Mouse (Mus musculus): Measurements from ENCODE around the gene Baiap3. TPM values are rescaled to one million over a fixed set of nuclear protein-coding genes. Genes with fewer than 3 reads are reported as not detected.

Gene Baiap3
- polyA plus RNA-seq (2012; ENCODE audit: insufficient read depth, insufficient read length, missing spikeins): not detected in 2 replicates

DNA sequence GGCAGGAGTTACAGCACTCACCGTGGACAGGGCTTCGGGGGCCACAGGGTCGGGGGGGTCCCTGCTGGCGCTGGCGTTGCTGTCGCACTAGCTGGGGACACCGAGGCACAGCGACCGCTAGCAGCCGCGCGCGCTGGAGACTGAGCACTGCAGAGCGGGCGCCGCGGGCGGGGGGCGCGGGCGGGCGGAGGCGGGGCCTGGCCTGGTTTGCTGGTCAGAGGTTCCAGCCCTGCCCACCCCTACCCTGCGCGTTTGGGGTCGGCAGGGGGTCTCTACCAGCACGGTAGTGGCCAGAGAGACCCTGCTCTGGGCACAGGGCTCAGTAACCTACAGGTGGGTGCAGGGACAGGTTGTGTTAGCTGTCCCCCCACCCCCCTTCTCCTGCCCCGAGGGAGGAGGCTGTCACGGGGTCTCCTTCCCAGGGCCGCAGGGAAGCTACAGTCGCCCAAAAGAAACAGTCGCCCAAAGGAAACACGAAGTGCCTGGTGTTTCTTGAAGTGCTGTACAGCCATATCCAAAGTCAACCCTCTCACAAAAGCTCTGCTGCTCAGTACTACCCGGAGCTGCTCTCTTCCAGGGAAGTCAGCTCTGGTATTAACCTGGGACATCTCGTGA is at the start of gene Baiap3:
Baiap3 (minus strand) TSS at position 225 of the 615 bp plus-strand sequence.
- H3K4me3 ChIP-seq (ENCODE audit: insufficient read depth, low read length): no peak within 1 kb of the TSS

DNA sequence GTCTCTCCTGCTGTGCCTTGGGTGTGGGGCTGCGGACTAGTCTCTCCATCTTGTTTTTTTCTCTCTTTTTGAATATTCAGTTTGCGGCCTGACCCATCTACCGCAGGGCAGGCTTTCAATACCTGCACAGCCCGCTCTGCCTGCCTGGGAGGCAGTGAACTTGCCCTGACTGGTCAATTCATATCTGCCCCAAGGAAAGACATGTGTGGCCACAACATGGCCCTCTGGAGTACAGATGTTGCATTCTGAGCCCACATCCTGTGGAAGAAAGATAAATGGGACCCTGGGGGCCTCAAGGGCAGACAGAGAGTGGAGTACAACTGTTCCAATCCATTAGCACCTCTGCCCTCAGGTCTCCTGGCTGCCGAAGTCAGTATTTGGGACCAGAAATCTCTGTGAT is 41.9 kb upstream of the Baiap3 start, which contains the start of gene Prss34:
Prss34 (plus strand) TSS at position 301 of the 400 bp plus-strand sequence.
- Histone ChIP-seq H3K27ac (ENCODE audit: insufficient read depth, low read depth, low read length) (no peak within 1 kb of the TSS), H3K4me1 (ENCODE audit: control insufficient read depth, insufficient read depth, low read length) (0 out of 2 replicates have a peak, but pooled peaks cover 2% of the 10 kb centered on the region), H3K4me3 (ENCODE audit: insufficient read depth, low read length) (no peak within 1 kb of the TSS)
- TF ChIP-seq POLR2A (IDR thresholded peaks at IDR 0.05; ENCODE audit: borderline replicate concordance, low read depth, low read length) (no peak), CTCF (IDR thresholded peaks at IDR 0.05; ENCODE audit: low read depth, low read length) (no peak)

More for the DNA sequence above, at the start of gene Baiap3:
- TF ChIP-seq POLR2A (IDR thresholded peaks at IDR 0.05; ENCODE audit: borderline replicate concordance, low read depth, low read length): no peak
- TF ChIP-seq CTCF (IDR thresholded peaks at IDR 0.05; ENCODE audit: low read depth, low read length): no peak
- Histone ChIP-seq H3K27ac (ENCODE audit: insufficient read depth, low read depth, low read length) (no peak within 1 kb of the TSS), H3K4me1 (ENCODE audit: control insufficient read depth, insufficient read depth, low read length) (no peaks in the 10 kb centered on the region)

DNA sequence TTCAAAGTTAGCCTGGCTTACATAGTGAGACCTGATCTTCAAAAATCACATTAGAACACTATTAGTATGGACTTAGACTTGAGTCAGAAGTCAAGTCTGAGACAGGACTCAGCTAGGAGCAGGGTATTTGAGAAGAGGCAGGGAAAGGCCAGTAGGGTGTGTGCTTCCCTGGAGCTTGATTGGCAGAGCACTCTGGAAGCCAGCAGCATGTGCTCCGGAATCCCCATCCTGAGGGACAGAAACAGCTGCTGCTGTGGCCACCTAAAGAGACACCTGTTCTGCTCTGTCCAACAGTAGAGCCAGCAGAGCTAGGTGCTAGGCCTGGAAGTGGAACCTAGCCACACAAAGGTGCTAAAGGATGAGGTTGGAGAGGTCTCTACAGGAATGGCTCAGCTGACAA is 37.9 kb upstream of the Baiap3 start:
- no peaks in the 10 kb centered on the region for H3K4me1 ChIP-seq (ENCODE audit: control insufficient read depth, insufficient read depth, low read length)
- no peak overlapping the region for H3K4me3 ChIP-seq (ENCODE audit: insufficient read depth, low read length)
- no peak overlapping the region for H3K27ac ChIP-seq (ENCODE audit: insufficient read depth, low read depth, low read length)
- TF ChIP-seq POLR2A (IDR thresholded peaks at IDR 0.05; ENCODE audit: borderline replicate concordance, low read depth, low read length) (no peak), CTCF (IDR thresholded peaks at IDR 0.05; ENCODE audit: low read depth, low read length) (no peak)

DNA sequence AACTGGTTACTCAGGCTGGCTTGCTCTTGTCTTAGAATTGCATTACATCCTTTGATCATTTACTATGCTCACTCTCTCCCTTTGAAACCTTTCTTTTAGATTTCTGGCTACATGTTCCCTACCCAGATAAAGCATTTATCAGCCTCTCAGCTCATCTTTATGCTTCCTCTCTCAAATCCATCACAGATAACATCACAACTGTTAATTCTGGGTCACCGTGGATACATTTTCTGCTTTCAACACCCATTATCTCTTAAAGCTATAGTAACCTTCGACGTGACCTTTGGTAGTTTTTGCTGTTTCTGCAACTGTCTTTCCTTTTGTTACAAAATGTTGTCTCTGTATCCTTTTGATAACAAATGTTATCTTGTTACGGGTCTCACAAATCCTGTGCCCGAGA is 37.3 kb upstream of the Baiap3 start:
- Histone ChIP-seq H3K27ac (ENCODE audit: insufficient read depth, low read depth, low read length) (no peak overlapping the region), H3K4me1 (ENCODE audit: control insufficient read depth, insufficient read depth, low read length) (no peaks in the 10 kb centered on the region), H3K4me3 (ENCODE audit: insufficient read depth, low read length) (no peak overlapping the region)
- TF ChIP-seq POLR2A (IDR thresholded peaks at IDR 0.05; ENCODE audit: borderline replicate concordance, low read depth, low read length) (no peak), CTCF (IDR thresholded peaks at IDR 0.05; ENCODE audit: low read depth, low read length) (no peak)

DNA sequence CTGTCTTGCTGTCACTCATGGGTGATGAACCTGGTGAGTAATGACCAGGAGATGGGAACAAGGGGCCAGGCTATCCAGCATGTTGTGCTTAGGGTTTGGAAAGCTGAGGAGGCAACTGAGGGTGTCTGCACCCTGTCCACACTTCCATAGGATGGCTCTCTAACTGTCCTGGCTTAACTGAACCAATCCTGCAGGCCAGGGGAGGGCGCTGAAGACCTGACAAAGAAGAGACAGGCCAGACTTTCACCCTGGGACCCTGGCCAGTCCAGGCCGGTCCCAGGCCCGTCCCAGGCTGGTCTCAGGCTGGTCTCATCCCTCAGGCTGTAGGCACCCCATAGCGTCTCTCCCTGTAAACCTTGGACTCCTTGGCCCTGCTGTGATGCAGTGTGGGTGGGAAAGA is 34.2 kb upstream of the Baiap3 start:
- Histone ChIP-seq H3K4me3 (ENCODE audit: insufficient read depth, low read length) (no peak overlapping the region), H3K27ac (ENCODE audit: insufficient read depth, low read depth, low read length) (no peak overlapping the region), H3K4me1 (ENCODE audit: control insufficient read depth, insufficient read depth, low read length) (no peaks in the 10 kb centered on the region)
- TF ChIP-seq POLR2A (IDR thresholded peaks at IDR 0.05; ENCODE audit: borderline replicate concordance, low read depth, low read length): no peak
- no peak for TF ChIP-seq CTCF (IDR thresholded peaks at IDR 0.05; ENCODE audit: low read depth, low read length)

DNA sequence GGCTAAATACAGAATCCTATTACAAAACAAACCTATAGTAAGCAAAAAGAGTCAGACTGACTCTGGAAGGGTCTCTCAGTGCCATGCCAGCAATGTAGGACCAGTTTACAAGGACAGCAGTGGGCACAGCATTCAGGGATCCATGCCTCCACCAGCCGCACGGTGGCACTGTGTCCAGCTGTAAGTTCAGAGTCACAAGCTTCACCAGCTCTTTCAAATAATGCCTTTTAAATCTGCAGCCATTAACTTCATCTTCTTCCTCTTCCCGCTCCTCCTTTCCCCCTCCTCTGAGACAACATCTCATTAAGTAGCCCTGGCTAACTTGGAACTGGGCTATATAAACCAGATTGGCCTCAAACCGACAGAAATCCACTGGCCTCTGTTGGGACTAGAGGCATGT is 32.7 kb upstream of the Baiap3 start:
- peak; percentile 84 for TF ChIP-seq CTCF (IDR thresholded peaks at IDR 0.05; ENCODE audit: low read depth, low read length)
- TF ChIP-seq POLR2A (IDR thresholded peaks at IDR 0.05; ENCODE audit: borderline replicate concordance, low read depth, low read length): no peak
- Histone ChIP-seq H3K4me1 (ENCODE audit: control insufficient read depth, insufficient read depth, low read length) (no peaks in the 10 kb centered on the region), H3K4me3 (ENCODE audit: insufficient read depth, low read length) (no peak overlapping the region), H3K27ac (ENCODE audit: insufficient read depth, low read depth, low read length) (no peak overlapping the region)

DNA sequence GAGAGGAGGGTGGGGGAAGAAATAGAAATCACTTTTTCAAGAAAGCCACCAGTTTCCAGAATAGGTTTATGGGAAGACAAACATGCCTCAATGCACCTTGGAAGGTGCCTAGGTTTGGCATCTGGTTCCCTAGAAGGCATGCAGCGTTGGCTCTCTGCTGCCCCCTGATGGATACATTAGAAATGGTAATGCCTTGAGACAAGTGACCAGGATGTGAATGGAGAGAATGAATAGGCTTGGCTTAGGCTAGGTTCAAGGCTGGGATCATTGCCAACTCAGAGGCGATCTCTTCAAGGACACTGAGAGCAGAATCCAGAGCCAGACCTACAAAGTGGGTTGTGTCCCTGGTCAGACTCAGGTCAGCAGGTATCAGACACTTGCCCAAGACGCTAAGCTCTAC is 28.9 kb upstream of the Baiap3 start:
- peak; percentile 68; the same call in 1 of the 2 replicates for TF ChIP-seq CTCF (IDR thresholded peaks at IDR 0.05; ENCODE audit: low read depth, low read length)
- TF ChIP-seq POLR2A (IDR thresholded peaks at IDR 0.05; ENCODE audit: borderline replicate concordance, low read depth, low read length): no peak
- Histone ChIP-seq H3K27ac (ENCODE audit: insufficient read depth, low read depth, low read length) (no peak overlapping the region), H3K4me1 (ENCODE audit: control insufficient read depth, insufficient read depth, low read length) (no peaks in the 10 kb centered on the region), H3K4me3 (ENCODE audit: insufficient read depth, low read length) (no peak overlapping the region)

DNA sequence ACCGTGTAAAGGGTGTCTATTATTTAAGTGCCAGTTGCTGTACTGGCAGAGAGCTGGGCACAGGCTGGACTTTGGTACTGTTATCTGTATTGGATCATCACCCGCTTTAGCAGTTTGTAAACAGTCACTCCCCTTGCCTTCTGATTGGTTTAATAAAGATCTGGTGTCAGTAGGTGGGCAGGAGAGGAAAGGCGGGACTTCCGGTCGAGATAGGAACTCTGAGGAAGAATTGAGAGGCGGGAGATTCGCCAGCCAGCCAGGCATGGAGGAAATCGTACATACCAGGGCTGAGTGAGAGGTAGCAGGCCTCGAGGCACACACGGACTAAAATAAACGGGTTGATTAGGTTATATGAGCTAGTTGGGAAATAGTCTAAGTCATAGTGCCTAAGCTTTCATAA is 26.0 kb upstream of the Baiap3 start:
- Histone ChIP-seq H3K4me1 (ENCODE audit: control insufficient read depth, insufficient read depth, low read length) (no peaks in the 10 kb centered on the region), H3K4me3 (ENCODE audit: insufficient read depth, low read length) (no peak overlapping the region), H3K27ac (ENCODE audit: insufficient read depth, low read depth, low read length) (no peak overlapping the region)
- TF ChIP-seq CTCF (IDR thresholded peaks at IDR 0.05; ENCODE audit: low read depth, low read length) (no peak), POLR2A (IDR thresholded peaks at IDR 0.05; ENCODE audit: borderline replicate concordance, low read depth, low read length) (no peak)

DNA sequence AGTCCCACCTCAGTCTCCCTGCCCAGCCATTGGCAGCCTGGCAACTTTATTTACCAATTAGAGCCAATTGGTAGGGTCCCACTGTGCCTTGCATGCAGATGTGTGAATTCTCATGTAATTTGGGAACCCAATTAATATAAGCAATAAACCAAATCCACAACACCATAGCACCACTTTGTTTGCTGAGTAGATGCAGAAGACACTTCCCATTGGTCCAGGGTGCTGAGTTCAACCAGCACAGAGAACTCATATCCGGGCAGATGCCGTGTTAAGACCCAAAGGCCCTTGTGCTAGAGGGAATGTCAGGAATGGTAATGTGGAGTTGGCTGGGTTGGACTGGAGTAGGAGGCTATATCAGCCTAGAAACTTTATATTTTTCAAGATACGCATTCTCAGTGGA is 19.7 kb upstream of the Baiap3 start:
- Histone ChIP-seq H3K27ac (ENCODE audit: insufficient read depth, low read depth, low read length) (no peak overlapping the region), H3K4me3 (ENCODE audit: insufficient read depth, low read length) (no peak overlapping the region)
- TF ChIP-seq CTCF (IDR thresholded peaks at IDR 0.05; ENCODE audit: low read depth, low read length) (no peak), POLR2A (IDR thresholded peaks at IDR 0.05; ENCODE audit: borderline replicate concordance, low read depth, low read length) (no peak)

DNA sequence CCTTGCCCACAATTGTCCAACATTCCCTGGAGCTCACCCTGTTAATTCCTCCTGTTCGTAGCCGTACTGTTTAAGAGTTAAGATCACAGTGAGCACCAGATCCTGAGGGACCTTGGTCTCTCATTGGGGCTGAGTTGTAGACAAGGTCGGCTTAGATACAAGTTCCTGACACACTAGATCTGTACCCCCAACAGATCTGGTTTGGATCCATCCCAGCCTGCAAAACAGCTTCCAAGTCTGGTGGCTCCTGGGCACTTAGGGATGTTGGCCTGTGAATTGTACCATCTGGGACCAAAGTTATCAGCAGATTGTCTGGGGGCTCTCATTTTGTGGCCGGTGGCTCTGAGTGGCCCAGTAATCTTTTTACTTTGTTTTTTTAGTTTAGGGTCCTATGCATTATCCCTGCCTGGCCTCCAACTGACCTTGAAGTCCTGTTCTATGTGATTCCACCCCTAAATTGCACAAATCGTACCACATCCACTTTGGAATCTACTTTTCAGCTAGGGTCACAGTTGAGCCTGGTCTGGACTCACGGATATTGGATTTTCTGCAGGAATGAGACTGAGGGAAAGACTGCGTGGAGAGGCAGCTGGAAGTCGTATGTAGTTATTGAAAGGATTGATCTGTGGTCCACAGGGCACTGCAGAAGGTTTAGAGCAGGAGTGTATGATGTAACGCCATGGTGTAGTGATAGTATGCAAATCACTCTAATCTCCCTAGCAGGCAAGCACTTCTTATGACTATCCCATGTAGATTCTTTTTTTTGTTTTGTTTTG is 18.6 kb upstream of the Baiap3 start, which contains the start of gene Ube2i:
Ube2i (minus strand) TSS at position 52 of the 776 bp plus-strand sequence.
- peaks cover 21% of the 10 kb centered on the region for H3K4me1 ChIP-seq (ENCODE audit: control insufficient read depth, insufficient read depth, low read length)
- TF ChIP-seq CTCF (IDR thresholded peaks at IDR 0.05; ENCODE audit: low read depth, low read length) (no peak), POLR2A (IDR thresholded peaks at IDR 0.05; ENCODE audit: borderline replicate concordance, low read depth, low read length) (no peak)
- H3K4me3 ChIP-seq (ENCODE audit: insufficient read depth, low read length): peak within 1 kb of the TSS; percentile 97
- H3K27ac ChIP-seq (ENCODE audit: insufficient read depth, low read depth, low read length): peak within 1 kb of the TSS; percentile 96

More for the DNA sequence above, 19.7 kb upstream of the Baiap3 start:
- peaks cover 15% of the 10 kb centered on the region for H3K4me1 ChIP-seq (ENCODE audit: control insufficient read depth, insufficient read depth, low read length)

All from bone marrow macrophage, adult 2 months (primary cell).